Mouse (Mus musculus) spleen, postnatal 36 days (tissue): Measurements from ENCODE around the gene Zfp341.

ENCODE experiments used
- DNase-seq, 2 experiments: peaks; one replicate each; pipeline ENCODE4 v3.0.0; 2022; ENCODE audit warnings: low spot score in 2 of 2, mixed read lengths in 1 of 2

Gene Zfp341

DNA sequence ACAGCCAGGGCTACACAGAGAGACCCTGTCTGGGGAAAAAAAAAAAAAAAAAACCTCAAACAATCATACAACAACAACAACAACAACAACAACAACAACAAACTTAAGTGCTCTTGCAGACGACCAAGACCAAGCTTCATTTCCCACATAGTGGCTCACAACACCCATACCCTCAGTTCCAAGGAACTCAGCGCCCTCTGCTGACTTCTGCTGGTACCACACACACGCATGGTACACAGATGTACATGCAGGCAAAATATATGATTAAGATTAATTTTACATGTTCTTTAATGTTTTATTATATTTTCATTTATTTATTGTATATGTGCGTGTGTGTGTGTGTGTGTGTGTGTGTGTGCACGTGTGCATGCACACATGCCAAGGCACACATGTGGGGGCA, 26.7 kb upstream of the Zfp341 start:
- peak in 1 of 2 experiments; percentile 24 for DNase-seq

DNA sequence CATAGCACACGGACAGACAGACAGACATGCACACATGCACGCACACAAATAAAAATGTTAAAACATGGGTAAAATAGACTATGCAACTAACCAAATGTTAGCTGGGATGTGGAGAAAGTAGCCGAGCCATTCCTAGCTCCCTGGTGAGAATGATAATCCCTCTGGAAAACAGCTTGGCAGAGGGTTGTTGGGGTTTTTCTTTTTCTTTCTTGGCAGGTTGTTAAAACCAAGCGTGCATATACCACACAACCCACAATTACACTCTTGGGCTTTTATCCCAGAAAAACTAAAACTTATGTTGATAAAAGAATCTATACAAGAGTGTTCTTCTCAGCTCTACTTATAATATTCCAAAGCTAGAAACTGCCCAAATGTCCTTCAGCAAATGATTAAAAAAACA, 24.0 kb upstream of the Zfp341 start:
- no peak for DNase-seq

DNA sequence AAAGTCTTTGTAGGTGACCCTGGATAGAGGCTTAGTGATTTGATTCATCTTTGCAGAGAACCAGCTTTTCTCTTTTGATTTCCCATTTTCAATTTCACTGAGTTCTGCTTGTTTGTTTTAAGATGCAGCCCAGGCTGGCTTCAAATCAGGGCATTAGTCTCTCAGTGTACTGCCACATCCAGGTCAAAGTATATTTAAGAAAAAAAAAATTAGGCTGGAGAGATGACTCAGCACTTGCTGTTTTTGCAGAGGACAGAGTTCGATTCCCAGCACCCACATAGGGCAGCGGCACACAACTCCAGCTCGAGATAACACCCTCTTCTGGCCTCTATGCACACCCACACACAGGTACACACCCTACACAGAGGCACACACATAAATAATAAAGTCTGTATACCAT, 21.9 kb upstream of the Zfp341 start:
- DNase-seq: no peak

DNA sequence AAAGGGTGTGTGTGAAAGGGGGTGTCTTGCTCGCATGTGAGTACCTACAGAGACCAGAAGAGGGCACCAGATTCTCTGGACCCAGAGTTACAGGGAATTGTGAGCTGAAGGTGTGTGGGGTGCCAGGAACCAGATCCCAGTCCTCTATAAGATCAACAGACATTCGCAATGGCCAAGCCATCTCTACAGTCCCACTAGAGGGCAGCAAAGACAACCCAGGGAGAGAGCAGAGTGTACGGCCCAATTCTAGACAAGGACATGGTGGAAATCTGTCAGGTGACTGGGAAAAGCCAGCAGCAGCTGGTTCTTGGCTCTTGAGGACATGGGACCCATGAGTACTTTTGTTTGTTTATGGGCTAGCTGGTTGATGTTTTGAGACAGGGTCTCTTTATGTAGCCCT, 20.1 kb upstream of the Zfp341 start:
- DNase-seq: peak; percentile 47 to 48

DNA sequence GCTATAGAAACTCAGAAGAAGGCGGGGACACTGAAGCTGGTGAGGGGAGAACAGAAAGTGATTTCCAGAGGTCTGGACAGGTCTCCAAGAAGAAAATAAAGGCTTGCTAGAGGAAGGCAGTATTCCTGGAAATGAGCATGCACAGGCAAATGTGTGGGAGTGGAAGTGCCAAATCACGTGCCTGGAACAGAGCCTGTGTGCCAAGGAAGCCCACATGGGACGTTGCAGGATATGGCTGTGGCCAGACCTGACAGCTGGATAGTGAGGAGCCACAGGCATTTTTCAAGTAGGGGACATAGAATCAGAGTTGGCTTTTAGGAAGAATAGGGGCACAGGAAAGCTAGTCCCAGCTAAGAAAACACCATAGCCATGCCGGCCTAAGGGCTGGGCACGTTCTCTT, 17.3 kb upstream of the Zfp341 start:
- no peak for DNase-seq

DNA sequence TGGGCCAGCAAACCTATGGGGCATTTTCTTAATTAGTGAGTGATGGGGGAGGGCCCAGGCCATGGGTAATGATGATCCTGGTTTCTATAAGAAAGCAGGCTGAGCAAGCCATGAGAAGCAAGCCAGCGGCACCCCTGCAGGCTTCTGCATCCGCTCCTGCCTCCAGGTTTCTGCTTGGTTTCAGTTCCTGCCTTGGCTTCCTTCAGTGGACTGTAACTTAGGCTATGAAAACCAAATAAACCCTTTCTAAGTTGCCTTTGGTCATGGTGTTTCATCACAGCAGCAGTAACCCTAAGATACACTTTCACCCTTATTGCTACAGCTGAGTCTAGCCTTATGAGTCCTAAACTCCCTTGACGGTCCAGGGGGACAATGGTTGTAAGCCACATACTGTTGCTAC, 15.7 kb upstream of the Zfp341 start:
- peak; percentile 28 to 34 for DNase-seq

DNA sequence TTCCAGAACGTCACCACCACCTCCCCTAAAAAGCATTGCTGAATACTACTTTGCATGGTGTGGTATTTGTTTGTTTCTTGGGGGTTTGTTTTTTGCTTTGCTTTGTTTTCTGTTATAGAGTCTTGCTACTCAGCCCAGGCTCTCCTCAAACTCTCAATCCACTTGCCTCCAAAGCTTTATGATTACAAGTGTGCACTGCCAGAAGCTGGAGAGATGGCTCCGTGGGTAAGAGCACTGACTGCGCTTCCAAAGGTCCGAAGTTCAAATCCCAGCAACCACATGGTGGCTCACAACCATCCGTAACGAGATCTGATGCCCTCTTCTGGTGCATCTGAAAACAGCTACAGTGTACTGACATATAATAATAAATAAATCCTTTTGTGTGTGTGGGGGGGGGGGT, 12.5 kb upstream of the Zfp341 start:
- DNase-seq: no peak

DNA sequence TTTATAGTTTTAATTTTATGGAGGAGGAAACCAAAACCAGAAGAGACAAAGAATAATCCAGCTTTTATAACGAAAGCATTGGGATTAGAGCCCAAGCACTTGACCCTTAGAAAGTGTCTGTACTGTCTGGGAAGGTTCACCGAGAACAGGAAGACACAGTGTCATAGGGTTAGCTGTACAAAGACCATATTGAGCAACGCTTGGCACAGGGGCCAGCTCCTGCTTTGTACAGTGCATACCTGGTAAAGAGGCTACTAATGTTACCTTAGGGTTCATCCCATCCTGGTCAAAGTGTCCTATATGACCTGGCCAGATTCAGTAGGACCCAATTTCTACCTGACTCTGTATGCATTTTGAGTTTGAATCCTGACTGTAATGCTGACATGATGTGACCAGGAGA, 11.8 kb upstream of the Zfp341 start:
- DNase-seq: no peak

DNA sequence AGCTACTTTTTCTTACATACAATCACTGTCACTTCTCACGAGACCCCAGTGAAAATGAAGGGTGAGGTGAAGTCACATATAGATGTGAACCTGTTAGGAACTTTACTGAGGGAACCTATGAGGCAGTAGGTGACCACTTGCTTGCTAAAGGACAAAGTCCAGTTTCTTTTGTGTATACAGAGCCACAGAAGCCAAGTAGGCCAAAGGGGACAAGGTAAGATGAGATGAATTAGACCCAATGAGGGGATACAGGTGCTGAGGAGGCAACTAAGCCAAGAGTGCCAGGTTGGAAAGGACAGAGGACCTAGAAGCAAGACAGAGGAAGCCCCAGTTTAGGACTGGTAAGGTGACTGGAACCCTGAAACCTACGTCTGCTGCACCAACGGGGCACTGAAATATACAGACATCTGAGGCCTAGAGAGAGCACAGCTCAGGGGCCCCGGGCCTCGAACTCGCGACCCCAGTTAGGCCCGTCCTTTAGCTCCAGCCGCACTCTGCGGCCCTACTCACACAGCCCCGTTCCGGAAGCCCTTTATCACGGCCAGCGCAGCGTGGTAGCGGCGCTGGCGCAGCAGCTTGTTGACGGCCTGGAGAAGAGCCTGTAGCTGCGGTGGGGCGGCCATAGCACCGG, 10.0 kb upstream of the Zfp341 start:
- no peak for DNase-seq

DNA sequence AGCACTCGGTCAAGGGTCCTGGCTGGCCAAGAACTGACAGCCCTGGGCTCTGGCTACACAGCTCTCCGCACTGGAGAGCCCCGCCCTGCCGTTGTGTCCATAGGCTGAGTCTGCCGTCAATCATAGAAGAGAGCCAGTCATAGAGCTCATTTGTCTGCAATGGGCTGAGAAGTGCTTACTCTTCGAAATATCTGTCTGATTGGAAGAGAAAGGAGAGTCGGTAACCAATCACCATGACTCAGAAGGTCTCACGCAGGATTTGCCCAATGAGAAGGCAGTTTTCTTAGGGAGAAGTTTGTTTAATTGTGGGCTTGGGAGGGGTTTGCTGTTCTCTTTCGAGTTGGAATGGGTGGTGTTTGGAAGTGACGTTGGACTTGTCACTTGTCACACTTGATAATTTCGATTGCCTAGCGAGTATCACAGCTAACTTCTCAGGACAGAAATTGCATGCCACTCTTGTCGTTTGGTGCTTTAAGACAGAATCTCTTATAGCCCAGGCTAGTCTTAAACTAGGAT, 9.4 kb upstream of the Zfp341 start, which contains the start of gene Pxmp4:
Pxmp4 (minus strand) TSS at position 71 of the 516 bp plus-strand sequence.
- peak; percentile 98 for DNase-seq

DNA sequence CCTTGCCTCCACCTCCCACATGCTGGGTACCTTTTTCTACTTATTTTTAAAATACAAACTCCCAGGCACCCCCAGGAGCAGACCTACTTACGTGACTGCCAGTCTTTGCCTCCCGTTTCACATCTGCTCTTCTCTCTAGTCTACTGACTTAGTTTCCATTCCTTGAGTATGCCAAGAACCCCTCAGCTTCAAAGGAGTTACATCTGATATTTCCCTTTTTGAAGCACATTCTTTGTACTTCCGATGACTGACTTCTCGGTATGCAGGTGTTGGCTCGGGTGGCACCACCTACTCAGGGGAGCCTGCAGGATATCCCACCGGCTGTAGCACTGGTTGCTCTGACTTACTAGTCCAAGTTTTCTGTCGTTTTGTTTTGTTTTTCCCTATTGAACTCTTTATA, 8.9 kb upstream of the Zfp341 start:
- no peak for DNase-seq

DNA sequence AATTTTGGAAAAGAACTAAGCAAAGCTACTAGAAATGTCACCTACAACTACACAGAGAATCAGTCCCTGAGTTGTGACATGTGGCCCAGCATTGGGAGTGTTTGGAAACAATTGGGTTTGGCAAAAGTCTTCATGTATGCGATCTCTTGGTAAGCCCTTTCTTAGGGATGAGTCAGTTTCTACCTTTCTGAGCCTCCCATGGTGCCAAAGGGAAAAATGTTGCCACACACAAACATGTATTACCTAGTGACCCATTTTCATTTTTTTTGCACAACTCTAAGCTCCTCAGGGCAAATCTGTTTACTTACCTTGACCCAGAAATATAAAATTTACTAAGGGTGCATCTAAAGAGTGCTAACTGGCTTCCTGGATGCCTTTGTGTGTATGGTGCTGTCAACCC, 6.1 kb upstream of the Zfp341 start:
- DNase-seq: no peak

DNA sequence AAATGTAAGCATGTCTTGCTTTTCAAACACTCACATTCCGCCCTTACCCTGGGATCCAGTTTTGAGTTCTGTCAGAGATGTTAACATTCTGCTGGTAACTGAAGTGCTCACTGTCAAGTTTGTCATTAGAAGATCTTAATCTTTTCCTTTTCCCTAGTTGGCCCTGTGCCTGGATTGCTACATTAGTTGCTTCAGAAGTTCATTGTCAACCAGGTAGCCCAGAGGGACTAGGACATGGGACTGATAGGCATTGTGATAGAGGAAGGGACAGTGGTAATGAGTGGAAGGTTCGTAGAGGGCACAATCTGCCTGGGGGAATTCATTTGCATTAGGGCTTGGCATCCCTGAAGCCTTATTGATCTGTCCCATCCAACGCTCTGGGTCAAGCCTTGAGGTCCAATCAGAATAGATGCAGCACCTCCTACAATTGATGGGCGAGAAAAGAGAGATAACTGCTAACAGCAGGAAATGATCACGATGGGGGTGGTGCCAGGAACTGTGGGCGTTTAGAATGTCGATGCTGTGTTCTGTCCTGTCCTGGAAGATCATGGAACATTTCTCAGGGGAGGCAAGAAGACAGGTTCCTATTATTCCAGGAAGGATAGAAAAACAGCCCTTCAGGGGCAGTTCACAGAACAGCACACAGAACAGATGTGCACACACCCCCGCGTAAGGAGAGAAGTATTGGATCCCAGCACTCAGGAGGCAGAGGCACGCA, 3.9 kb upstream of the Zfp341 start:
- DNase-seq: no peak

DNA sequence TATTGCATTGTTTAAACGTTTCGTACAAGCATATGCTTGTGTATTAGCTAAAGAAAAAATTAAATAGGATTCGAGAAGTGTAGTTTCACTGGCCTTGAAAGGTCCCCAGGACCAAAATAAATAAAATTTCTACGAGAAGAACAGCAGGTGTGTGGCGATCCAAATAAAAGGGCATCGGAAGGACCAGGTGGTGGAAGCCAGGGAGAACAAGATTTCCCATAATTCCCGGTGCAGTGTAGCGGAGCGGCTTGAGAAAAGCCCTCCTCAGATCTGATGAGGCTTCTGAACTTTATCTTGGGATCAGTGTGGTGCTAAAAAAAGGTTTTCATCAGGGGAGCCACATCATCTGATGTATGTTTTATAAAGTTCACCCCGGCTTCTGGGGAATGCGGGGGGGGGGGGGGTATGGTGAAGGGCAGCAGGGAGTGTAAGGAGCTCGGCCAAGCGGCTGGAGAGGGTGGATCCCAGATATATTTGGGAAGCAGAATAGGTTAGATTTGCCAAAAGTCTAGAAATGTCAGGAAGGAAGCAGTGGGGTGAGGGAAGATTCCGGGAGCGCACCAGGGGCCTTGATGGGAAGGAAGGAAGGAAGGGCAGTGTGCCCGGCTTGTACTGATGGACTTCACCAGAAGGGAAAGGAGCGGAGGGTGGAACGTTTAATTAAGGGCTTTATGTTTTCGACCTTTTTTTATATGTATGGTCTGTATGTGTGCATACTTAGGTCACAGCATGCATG, 1.9 kb downstream of the Zfp341 start:
- DNase-seq: no peak

DNA sequence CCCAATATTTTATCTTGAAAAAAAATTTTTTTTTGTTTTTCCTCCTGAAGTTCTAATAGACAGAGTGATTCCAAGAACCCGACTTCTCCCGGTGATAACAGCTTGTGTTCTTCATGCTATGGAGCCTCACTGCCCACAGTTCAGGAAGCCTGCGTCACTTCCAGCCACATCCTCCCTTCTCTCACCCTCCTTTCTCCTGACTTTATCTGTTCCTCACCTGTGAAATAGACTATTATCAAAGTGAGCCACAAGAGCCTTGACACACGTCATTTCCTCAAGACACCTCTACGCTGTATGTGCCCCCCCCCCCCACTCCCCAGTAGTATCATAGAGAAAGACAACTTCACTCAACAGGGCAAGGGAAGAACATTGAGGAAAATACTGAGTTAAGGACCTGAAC, 2.6 kb downstream of the Zfp341 start:
- DNase-seq: no peak

DNA sequence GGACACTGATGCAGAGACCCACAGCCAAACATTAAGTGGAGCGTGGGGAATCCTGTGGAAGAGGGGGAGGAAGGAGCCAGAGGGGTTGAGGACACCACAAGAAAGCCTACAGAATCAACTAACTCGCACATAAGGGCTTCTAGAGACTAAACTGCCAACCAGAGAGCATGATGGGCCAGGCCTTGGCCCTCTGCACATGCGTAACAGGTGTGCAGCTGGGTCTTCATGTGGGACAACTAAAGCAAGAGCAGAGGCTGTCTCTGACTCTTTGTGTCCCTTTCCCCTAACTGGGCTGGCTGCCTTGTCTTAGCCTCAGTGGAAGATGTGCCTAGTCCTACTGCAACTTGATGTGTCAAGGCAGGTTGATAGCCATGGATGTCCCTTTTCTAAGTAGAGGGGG, 4.0 kb downstream of the Zfp341 start:
- no peak for DNase-seq

DNA sequence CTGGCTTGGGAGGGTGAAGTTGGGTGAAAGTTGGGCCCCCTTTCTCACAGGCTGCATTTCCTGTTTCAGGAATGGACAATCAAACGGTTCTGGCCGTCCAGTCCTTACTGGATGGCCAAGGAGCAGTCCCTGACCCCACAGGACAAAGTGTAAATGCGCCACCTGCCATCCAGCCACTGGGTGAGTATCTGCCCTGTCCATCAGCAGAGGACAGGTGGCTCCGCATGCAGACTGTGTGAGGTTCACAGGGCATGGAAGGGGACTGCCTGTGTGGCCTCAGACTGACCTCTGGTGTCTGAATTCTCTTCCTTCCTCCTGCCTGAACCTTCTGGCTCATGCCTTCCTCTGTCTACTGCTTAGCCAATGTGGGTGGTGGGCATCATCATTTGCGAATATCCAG, 8.6 kb downstream of the Zfp341 start:
- no peak for DNase-seq

DNA sequence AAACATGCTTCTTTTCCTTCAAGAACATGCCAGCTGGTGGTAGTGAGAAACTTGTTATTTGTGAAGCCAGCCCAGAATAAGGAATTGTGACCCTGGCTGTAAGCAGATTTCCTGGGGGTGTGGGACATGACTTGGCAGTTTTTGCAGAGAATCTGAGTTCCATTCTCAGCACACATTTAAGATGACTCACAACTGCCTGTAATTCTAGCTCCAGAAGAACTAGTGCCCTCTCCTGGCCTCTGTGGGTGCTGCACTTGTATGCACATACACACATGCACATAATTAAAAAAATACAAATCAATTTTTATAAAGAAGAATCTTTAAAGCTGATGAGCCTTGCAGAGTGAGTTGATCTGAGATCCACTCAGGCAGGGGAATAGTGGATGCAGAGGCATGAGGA, 11.0 kb downstream of the Zfp341 start:
- DNase-seq: no peak

DNA sequence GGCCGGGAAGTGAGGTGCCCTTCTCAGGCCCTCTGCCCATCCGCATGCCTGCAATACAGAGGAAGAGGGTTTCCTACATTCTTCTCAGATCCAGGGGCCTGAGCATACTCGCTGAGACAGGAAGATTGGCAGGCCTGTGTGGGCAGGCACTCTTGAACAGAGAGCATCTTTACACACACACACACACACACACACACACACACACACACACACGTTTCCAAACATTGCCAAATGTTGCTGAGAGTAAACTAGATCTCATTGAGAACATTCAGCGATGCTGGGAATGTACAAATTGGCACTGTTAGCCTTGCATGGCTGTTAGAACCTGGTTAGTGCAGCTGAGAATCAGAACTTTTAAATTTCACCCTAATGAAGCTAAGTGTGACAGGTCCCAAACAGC, 17.4 kb downstream of the Zfp341 start:
- no peak for DNase-seq

DNA sequence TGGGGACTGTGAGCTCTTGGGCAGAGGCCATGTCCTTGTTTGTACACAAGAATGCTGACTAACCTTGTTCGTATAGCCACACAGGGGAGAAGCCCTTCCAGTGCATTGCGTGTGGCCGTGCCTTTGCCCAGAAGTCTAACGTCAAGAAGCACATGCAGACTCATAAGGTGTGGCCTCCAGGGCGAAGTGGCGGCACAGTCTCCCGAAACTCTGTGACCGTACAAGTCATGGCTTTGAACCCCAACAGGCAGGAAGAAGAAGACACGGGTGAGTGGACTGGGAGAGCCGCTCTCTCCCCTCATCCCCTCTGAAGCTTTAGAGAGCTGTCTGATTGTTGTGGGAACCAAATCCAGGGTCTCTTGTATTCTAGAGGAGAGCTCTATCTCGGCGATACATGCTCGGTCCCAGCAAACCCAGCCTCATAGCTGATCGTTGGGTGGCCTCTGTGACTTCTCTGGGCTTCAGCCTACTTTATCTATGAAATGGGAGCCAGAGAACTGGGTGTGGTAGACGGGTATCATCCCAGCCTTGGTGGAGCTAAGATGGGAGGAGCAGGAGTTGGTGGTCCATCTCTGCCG, 19.2 kb downstream of the Zfp341 start:
- DNase-seq: peak; percentile 43 to 62

DNA sequence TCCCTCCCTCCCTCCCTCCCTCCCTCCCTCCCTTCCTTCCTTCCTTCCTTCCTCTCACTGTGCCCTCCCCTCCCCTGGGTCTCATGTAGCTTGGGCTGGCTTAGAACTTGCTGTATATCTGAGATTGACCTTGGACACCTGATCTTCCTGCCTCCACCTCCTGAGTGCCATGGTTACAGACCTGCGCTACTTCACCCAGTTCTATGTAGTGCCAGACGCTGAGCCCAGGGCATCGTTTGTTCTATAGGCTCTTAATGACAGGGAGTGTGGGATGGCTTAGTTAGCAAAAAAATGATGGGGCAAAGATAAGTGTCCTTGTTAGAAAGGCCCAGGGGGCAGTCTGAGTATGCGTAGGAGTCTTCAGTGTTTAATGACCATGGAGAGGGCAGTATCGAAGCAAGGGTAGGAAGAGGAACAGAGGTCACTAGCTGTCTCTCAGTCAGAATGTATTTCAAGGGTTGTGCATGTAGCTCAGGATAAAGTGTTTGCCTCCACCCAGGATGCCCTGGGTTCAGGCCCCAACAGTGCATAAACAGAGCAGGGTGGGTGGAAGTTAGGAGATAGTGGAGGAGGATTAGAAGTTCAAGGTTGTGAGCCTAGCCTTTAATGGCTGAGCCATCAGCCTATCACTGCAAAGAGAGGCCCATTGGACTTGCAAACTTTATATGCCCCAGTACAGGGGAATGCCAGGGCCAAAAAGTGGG, 20.1 kb downstream of the Zfp341 start:
- peak in 1 of 2 experiments; percentile 33 for DNase-seq
